Mouse (Mus musculus) liver, embryonic 16.5 days (tissue): ENCODE measurements at regions not wholly inside any gene's neighbourhood (a gene's known extent, or its start where the extent isn't known, plus 50 kb on each side); places are given as distances from the start of the nearest gene placed in this dataset.

Experiments
- ATAC-seq: fragments of 200-750 bp; cut with Nextera tagmentation; 2 replicates; pipeline ENCODE4 v1.8.0; 2017; ENCODE audit warnings: low read depth, mild to moderate bottlenecking, moderate number of reproducible peaks, moderate library complexity
- H3K27ac ChIP-seq: fragments of 300-500 bp; sonication (generic); 2 replicates; pipeline ENCODE4 v1.5.1; 2014; ENCODE audit warnings: mild to moderate bottlenecking, low read length
- H3K27me3 ChIP-seq: fragments of 300-500 bp; sonication (generic); 2 replicates; pipeline ENCODE4 v1.6.1; 2014; ENCODE audit warnings: low read depth, low read length, mixed read lengths; ENCODE audit not compliant: control insufficient read depth, insufficient read depth
- H3K36me3 ChIP-seq: fragments of 300-500 bp; sonication (generic); 2 replicates; pipeline ENCODE4 v1.6.1; 2014; ENCODE audit warnings: mild to moderate bottlenecking; ENCODE audit not compliant: control insufficient read depth, insufficient read depth
- H3K4me1 ChIP-seq: fragments of 300-500 bp; sonication (generic); 2 replicates; pipeline ENCODE4 v1.6.1; 2014; ENCODE audit warnings: low read depth, low read length, mixed read lengths; ENCODE audit not compliant: control insufficient read depth
- H3K4me2 ChIP-seq: fragments of 300-500 bp; sonication (generic); 2 replicates; pipeline ENCODE4 v1.6.1; 2014; ENCODE audit warnings: low read depth, low read length, mixed read lengths
- H3K4me3 ChIP-seq: fragments of 300-500 bp; sonication (generic); 2 replicates; pipeline ENCODE4 v1.5.1; 2014; ENCODE audit warnings: low read depth, mild to moderate bottlenecking, low read length
- H3K9ac ChIP-seq: fragments of 300-500 bp; sonication (generic); 2 replicates; pipeline ENCODE4 v1.6.1; 2014; ENCODE audit warnings: low read depth, low read length
- H3K9me3 ChIP-seq: fragments of 300-500 bp; sonication (generic); replicated peaks from 2 replicates; pipeline ENCODE4 v1.6.1; 2016; ENCODE audit warnings: low read length; ENCODE audit not compliant: control insufficient read depth
- WGBS: fragments of 180-500 bp; shearing (Covaris S2); extraction: QIAGEN DNeasy Blood & Tissue Kit; methylation state at CpG from one replicate; pipeline ENCODE4 v1.1.7; 2014; ENCODE audit not compliant: insufficient replicate concordance; 5-methylcytosine and 5-hydroxymethylcytosine counted together

DNA sequence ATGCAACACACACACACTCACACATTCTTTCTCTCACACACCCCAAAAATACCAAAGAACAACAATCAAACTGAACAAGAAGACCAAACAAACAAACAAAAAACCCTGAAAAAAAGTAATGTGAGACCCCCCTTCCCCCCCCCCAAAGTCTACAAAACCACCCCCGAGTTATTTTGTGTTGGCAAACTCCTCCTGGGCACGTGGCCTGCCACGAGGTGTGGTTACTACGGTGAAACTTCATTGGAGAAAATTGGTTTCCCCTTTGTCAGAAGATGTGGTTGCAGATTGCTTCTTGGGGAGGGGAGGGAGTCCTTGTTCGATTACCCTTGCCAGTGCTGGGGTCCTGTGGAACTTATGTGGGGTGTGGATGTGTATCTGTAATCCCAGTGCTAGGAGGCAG, 82.3 kb upstream of the S1pr3 start:
- Histone ChIP-seq H3K9me3 (no peaks in the 10 kb centered on the region), H3K27me3 (no peaks in the 10 kb centered on the region), H3K4me3 (no peak overlapping the region), H3K4me2 (no peak overlapping the region), H3K4me1 (no peaks in the 10 kb centered on the region), H3K36me3 (no peaks in the 10 kb centered on the region), H3K9ac (no peak overlapping the region), H3K27ac (no peak overlapping the region)
- WGBS = 30% methylated on average over 5 of the region's 5 CpGs
- no peak for ATAC-seq

DNA sequence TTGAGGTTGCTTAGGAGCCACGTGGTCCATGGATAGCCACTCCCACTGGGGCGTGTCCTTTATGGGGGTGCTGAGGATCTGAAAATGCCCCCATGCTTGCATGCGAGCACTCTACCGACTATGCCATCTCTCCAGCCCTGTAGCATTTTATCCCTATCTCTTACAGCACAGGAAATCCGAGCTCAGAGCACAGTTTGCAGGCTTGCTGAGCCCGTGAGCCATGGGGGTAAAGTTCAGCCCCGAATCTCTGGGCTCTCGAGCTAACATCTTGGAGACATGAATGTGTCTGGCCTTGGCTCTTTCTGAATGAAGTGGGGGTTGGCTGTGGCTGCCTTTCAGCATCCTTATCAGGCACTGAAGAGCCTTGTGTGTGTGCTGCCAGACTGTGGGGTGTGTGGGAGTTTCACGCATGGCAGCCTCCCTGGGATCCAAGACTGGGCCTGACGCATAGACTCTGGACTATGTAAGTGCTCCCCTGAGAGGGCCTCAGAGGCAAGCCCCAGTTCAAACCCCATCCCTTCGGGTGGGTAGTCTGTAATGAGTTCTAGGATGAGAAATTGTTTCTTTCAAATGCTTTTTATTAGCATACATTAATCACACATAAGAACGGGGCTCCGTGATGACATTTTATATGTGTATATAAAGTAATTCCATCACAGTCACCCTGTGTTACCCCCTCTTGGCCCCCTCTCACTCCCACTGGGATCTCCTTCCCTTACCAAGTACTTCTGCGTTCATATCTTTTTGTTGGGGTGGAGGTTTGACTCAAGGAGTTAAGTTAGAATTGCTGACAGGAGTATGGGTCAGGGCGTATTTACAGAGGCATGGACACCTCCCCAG, 80.1 kb upstream of the S1pr3 start:
- ATAC-seq = 0 out of 2 replicates have a peak, but pooled peaks have one; percentile 16
- Histone ChIP-seq H3K4me2 (no peak overlapping the region), H3K9me3 (no peaks in the 10 kb centered on the region), H3K36me3 (no peaks in the 10 kb centered on the region), H3K4me3 (no peak overlapping the region), H3K27me3 (no peaks in the 10 kb centered on the region), H3K9ac (no peak overlapping the region), H3K4me1 (no peaks in the 10 kb centered on the region), H3K27ac (no peak overlapping the region)
- 48% methylated on average over 15 of the region's 15 CpGs for WGBS

DNA sequence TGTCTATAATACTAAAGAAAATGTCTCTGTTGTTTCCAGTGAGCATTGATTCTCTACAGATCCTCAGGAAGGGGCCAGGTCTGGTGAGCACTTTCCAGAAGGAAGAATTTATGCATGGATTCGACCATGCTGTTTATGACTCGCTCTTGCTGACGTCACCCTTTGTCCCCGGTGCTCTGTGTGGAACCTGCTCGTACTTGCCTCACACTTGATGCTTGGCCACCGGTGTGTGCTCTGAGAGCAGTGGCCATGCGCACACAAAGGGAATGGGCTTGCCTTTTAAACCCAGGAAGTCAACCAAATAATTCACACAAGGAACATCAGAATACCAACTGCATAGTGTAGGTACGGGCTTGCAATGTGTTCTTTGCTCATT, 79.5 kb upstream of the S1pr3 start:
- no peak overlapping the region for H3K4me3 ChIP-seq
- H3K27ac ChIP-seq = no peak overlapping the region
- no peaks in the 10 kb centered on the region for H3K9me3 ChIP-seq
- no peaks in the 10 kb centered on the region for H3K4me1 ChIP-seq
- H3K36me3 ChIP-seq = no peaks in the 10 kb centered on the region
- no peaks in the 10 kb centered on the region for H3K27me3 ChIP-seq
- WGBS = 59% methylated on average over 8 of the region's 8 CpGs
- no peak for ATAC-seq
- no peak overlapping the region for H3K9ac ChIP-seq
- no peak overlapping the region for H3K4me2 ChIP-seq

- Histone ChIP-seq H3K4me2 (no peak overlapping the region), H3K27ac (no peak overlapping the region), H3K36me3 (no peaks in the 10 kb centered on the region), H3K4me1 (no peaks in the 10 kb centered on the region), H3K27me3 (no peaks in the 10 kb centered on the region), H3K9me3 (no peaks in the 10 kb centered on the region), H3K9ac (no peak overlapping the region), H3K4me3 (no peak overlapping the region)
- no peak for ATAC-seq
These were observed 78.7 kb upstream of the S1pr3 start for GRCm38 (mm10) chr13:51329717-51330116.

- Histone ChIP-seq H3K27me3 (no peaks in the 10 kb centered on the region), H3K4me1 (no peaks in the 10 kb centered on the region), H3K36me3 (no peaks in the 10 kb centered on the region), H3K9me3 (no peaks in the 10 kb centered on the region), H3K4me3 (no peak overlapping the region), H3K9ac (no peak overlapping the region), H3K4me2 (no peak overlapping the region), H3K27ac (no peak overlapping the region)
- WGBS = 64% methylated on average over 7 of the region's 7 CpGs
- ATAC-seq = no peak
These were observed 76.2 kb upstream of the S1pr3 start for GRCm38 (mm10) chr13:51332271-51332670.

- WGBS = 59% methylated on average over 5 of the region's 5 CpGs
- Histone ChIP-seq H3K27ac (no peak overlapping the region), H3K4me3 (no peak overlapping the region), H3K36me3 (no peaks in the 10 kb centered on the region), H3K9ac (no peak overlapping the region), H3K27me3 (no peaks in the 10 kb centered on the region), H3K9me3 (no peaks in the 10 kb centered on the region), H3K4me1 (no peaks in the 10 kb centered on the region), H3K4me2 (no peak overlapping the region)
- ATAC-seq = no peak
These were observed 75.0 kb upstream of the S1pr3 start for GRCm38 (mm10) chr13:51333481-51333880.

DNA sequence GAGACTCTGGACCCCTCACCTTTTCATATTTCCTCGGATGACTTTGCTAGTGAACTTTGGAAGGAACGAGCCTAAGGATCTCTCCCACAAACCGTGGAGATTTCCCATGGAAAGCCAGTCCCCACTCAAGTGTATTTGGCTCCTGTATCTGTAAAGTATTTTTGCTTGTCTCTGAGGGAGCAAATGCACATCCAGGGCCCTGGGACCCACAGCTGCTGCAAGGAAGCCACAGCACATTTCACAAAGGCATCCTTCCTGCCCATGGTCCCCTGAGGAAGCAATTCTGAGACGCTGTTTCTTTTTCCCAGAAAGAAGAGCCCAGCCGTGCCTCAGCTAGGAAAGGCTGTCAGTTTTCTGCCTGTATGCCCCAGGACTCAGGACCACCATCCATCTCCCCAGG, 71.7 kb upstream of the S1pr3 start:
- Histone ChIP-seq H3K9me3 (no peaks in the 10 kb centered on the region), H3K36me3 (no peaks in the 10 kb centered on the region), H3K4me1 (no peaks in the 10 kb centered on the region), H3K9ac (no peak overlapping the region), H3K4me3 (no peak overlapping the region), H3K27me3 (no peaks in the 10 kb centered on the region), H3K4me2 (no peak overlapping the region), H3K27ac (no peak overlapping the region)
- ATAC-seq = no peak
- 53% methylated on average over 5 of the region's 5 CpGs for WGBS

DNA sequence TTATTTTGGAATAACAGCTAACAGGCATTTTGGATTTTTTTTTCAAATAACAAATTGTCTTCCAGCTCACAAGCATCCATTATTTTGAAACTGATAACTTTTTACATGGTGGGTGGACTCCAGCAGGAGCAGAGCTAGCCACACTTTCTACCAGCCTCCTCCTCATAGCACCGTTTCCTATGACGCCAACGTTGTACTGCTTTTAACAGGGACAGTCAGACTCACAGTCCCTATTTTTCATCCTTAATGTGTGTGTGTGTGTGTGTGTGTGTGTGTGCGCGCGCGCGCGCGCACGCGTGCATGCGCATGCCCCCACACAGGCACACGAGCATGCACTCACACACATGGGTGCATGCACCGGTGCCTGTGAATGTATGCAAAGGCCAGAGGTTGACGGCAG, 70.5 kb upstream of the S1pr3 start:
- Histone ChIP-seq H3K9ac (no peak overlapping the region), H3K27me3 (no peaks in the 10 kb centered on the region), H3K4me2 (no peak overlapping the region), H3K9me3 (no peaks in the 10 kb centered on the region), H3K36me3 (no peaks in the 10 kb centered on the region), H3K27ac (no peak overlapping the region), H3K4me1 (no peaks in the 10 kb centered on the region), H3K4me3 (no peak overlapping the region)
- no peak for ATAC-seq
- WGBS = 82% methylated on average over 16 of the region's 16 CpGs

- WGBS = 56% methylated on average over 4 of the region's 4 CpGs
- no peak for ATAC-seq
- H3K9me3 ChIP-seq = no peaks in the 10 kb centered on the region
- no peak overlapping the region for H3K27ac ChIP-seq
- H3K27me3 ChIP-seq = no peaks in the 10 kb centered on the region
- H3K4me2 ChIP-seq = no peak overlapping the region
- no peaks in the 10 kb centered on the region for H3K36me3 ChIP-seq
- no peaks in the 10 kb centered on the region for H3K4me1 ChIP-seq
- no peak overlapping the region for H3K9ac ChIP-seq
- H3K4me3 ChIP-seq = no peak overlapping the region
These were observed 63.1 kb upstream of the S1pr3 start for GRCm38 (mm10) chr13:51345321-51345720.
